Comparison of ENCODE assay signal across 8 mouse cellular contexts in genomic region chr2:35662001-35662491, GRCm38 (mm10).
A peak's percentile ranks its signal among the peaks of the same experiment; 100 is the strongest.
DNase-seq lines count a peak whose midpoint lies in the region; ATAC-seq and TF ChIP-seq lines count a peak whose summit lies in the region.

No protein-coding gene starts in this region.

- peaks cover 39% of the 10 kb centered on the region for H3K4me1 ChIP-seq in forebrain, embryonic 16.5 days (replicated peaks; ENCODE audit: control insufficient read depth, insufficient read depth, low read length)
- peaks cover 28% of the 10 kb centered on the region for H3K4me1 ChIP-seq in kidney, embryonic 14.5 days (ENCODE audit: control insufficient read depth, insufficient read depth, low read length)
- peaks cover 19% of the 10 kb centered on the region for H3K4me1 ChIP-seq in lung, embryonic 14.5 days (ENCODE audit: insufficient read depth)
- H3K4me1 ChIP-seq in olfactory bulb, adult 2 months (ENCODE audit: control insufficient read depth, insufficient read depth, low read length): peaks cover 23% of the 10 kb centered on the region

- under 1% methylated on average over 24 of the region's 24 CpGs for WGBS in forebrain, embryonic 16.5 days
- WGBS in kidney, embryonic 14.5 days: 6% methylated on average over 24 of the region's 24 CpGs
- whole genome bisulfite sequencing in lung, embryonic 14.5 days: 2% methylated on average over 24 of the region's 24 CpGs
- 8% methylated on average over 24 of the region's 24 CpGs for WGBS in olfactory bulb, adult 2 months

- peak; percentile 62 for ATAC-seq in forebrain, embryonic 16.5 days
- ATAC-seq in kidney, embryonic 14.5 days (ENCODE audit: low FRiP score, low TSS enrichment): peak; percentile 25
- ATAC-seq in lung, embryonic 14.5 days (ENCODE audit: insufficient read depth): peak; percentile 47

- H3K4me3 ChIP-seq in forebrain, embryonic 16.5 days (replicated peaks; ENCODE audit: low read length): peak overlapping the region; percentile 98
- peak overlapping the region; percentile 85 for H3K4me3 ChIP-seq in kidney, embryonic 14.5 days (ENCODE audit: low read length)
- H3K4me3 ChIP-seq in lung, embryonic 14.5 days (ENCODE audit: low read depth, low read length): peak overlapping the region; percentile 86
- H3K4me3 ChIP-seq in olfactory bulb, adult 2 months (ENCODE audit: insufficient read depth, low read depth, low read length): peak overlapping the region; percentile 57

- H3K9ac ChIP-seq in forebrain, embryonic 16.5 days (replicated peaks; ENCODE audit: low read depth, low read length): peak overlapping the region; percentile 97
- peak overlapping the region; percentile 89 for H3K9ac ChIP-seq in kidney, embryonic 14.5 days (ENCODE audit: low read depth, low read length)
- H3K9ac ChIP-seq in lung, embryonic 14.5 days: peak overlapping the region; percentile 84

- no peaks in the 10 kb centered on the region for H3K9me3 ChIP-seq in forebrain, embryonic 16.5 days (ENCODE audit: control insufficient read depth, low read length)
- no peaks in the 10 kb centered on the region for H3K9me3 ChIP-seq in kidney, embryonic 14.5 days (ENCODE audit: control insufficient read depth, low read length)
- H3K9me3 ChIP-seq in lung, embryonic 14.5 days (ENCODE audit: low read depth, low read length): no peaks in the 10 kb centered on the region

- H3K36me3 ChIP-seq in forebrain, embryonic 16.5 days (ENCODE audit: control insufficient read depth, insufficient read depth): no peaks in the 10 kb centered on the region
- H3K36me3 ChIP-seq in kidney, embryonic 14.5 days (ENCODE audit: control insufficient read depth, insufficient read depth, low read length): no peaks in the 10 kb centered on the region
- no peaks in the 10 kb centered on the region for H3K36me3 ChIP-seq in lung, embryonic 14.5 days (ENCODE audit: insufficient read depth)

- no peaks in the 10 kb centered on the region for H3K27me3 ChIP-seq in forebrain, embryonic 16.5 days (replicated peaks; ENCODE audit: control insufficient read depth, insufficient read depth, low read length)
- H3K27me3 ChIP-seq in kidney, embryonic 14.5 days (ENCODE audit: control insufficient read depth, insufficient read depth, low read length): no peaks in the 10 kb centered on the region
- no peaks in the 10 kb centered on the region for H3K27me3 ChIP-seq in lung, embryonic 14.5 days (ENCODE audit: insufficient read depth, low read length)

- peak overlapping the region; percentile 87 for H3K4me2 ChIP-seq in forebrain, embryonic 16.5 days (ENCODE audit: low read length)
- peak overlapping the region; percentile 93 for H3K4me2 ChIP-seq in kidney, embryonic 14.5 days (replicated peaks; ENCODE audit: low read depth, low read length)
- peak overlapping the region; percentile 95 for H3K4me2 ChIP-seq in lung, embryonic 14.5 days

- H3K27ac ChIP-seq in forebrain, embryonic 16.5 days (ENCODE audit: low read length): peak overlapping the region; percentile 86
- H3K27ac ChIP-seq in kidney, embryonic 14.5 days (ENCODE audit: low read depth, low read length): no peak overlapping the region; the same call in 1 of the 2 replicates
- peak overlapping the region; percentile 83 for H3K27ac ChIP-seq in lung, embryonic 14.5 days (ENCODE audit: low read depth)
- H3K27ac ChIP-seq in olfactory bulb, adult 2 months (ENCODE audit: insufficient read depth, low read depth, low read length): no peak overlapping the region

- TF ChIP-seq POLR2A in olfactory bulb, adult 2 months (IDR thresholded peaks at IDR 0.05; ENCODE audit: insufficient read depth, low read depth, low read length): no peak

- peak; percentile 37 for DNase-seq in gastrocnemius, postnatal 10 days
- DNase-seq in gastrocnemius, adult 8-10 months (ENCODE audit: low spot score in 2 of 2): no peak
- DNase-seq in Muller cell, postnatal 12 days (ENCODE audit: inconsistent ontology term): peak; percentile 37
- no peak for DNase-seq in lung, embryonic 14.5 days
- DNase-seq in layer of hippocampus, postnatal 25 days (ENCODE audit: extremely low spot score in 1 of 2, low spot score in 1 of 2): no peak

- no peak for TF ChIP-seq CTCF in lung, embryonic 14.5 days (IDR thresholded peaks at IDR 0.05; ENCODE audit: low read depth)
- TF ChIP-seq CTCF in olfactory bulb, adult 2 months (IDR thresholded peaks at IDR 0.05; ENCODE audit: insufficient read depth, low read depth, low read length): no peak

Comparison
In these comparisons a context has a peak if more than half of its experiments do, and no peak if none do; other contexts are left out.
1. DNase-seq: peak in gastrocnemius, postnatal 10 days (single experiment) and Muller cell, postnatal 12 days (single experiment); none in gastrocnemius, adult 8-10 months (0 of 2), lung, embryonic 14.5 days (single experiment) and layer of hippocampus, postnatal 25 days (0 of 2).
2. H3K27ac ChIP-seq: peak in forebrain, embryonic 16.5 days (single experiment) and lung, embryonic 14.5 days (single experiment); none in kidney, embryonic 14.5 days (single experiment) and olfactory bulb, adult 2 months (single experiment).
3. Peak in every context shown above with its lines, with median percentiles within 50 percentile points of each other: ATAC-seq, H3K4me2 ChIP-seq, H3K4me3 ChIP-seq and H3K9ac ChIP-seq.